Comparison of ENCODE assay signal across 8 mouse cellular contexts in genomic region chrX:152001737-152002710, GRCm38 (mm10). TPM values are rescaled to one million over a fixed set of nuclear protein-coding genes. Genes with fewer than 3 reads are reported as not detected.
DNase-seq lines count a peak whose midpoint lies in the region; ATAC-seq and TF ChIP-seq lines count a peak whose summit lies in the region.

Gene Hsd17b10, plus strand, starts transcription at chrX:152001845.

- peak; percentile 99 for ATAC-seq in hindbrain, embryonic 16.5 days
- peak; percentile 99 for ATAC-seq in megakaryocyte, adult 5-6 weeks (ENCODE audit: poor library complexity, severe bottlenecking)

- H3K4me3 ChIP-seq in hindbrain, embryonic 16.5 days (ENCODE audit: low read length): peak within 1 kb of the TSS; percentile 53
- peak within 1 kb of the TSS; percentile 50 for H3K4me3 ChIP-seq in left cerebral cortex, adult 2 months

- peak within 1 kb of the TSS; percentile 54; the same call in 1 of the 2 replicates for H3K27ac ChIP-seq in hindbrain, embryonic 16.5 days (ENCODE audit: low read depth, low read length)
- peak within 1 kb of the TSS; percentile 64 for H3K27ac ChIP-seq in left cerebral cortex, adult 2 months

- 19% methylated on average over 39 of the region's 41 CpGs for WGBS in hindbrain, embryonic 16.5 days

- H3K4me1 ChIP-seq in hindbrain, embryonic 16.5 days (ENCODE audit: control insufficient read depth, insufficient read depth, low read depth, low read length): 0 out of 2 replicates have a peak, but pooled peaks cover 2% of the 10 kb centered on the region

- H3K4me2 ChIP-seq in hindbrain, embryonic 16.5 days (ENCODE audit: low read length): peak within 1 kb of the TSS; percentile 59

- intact Hi-C loops in left cerebral cortex, adult 2 months (cut with DNase I): loop anchor here (5.0 kb wide), 2 partner anchors 145 to 480 kb away; partner anchors contain the start of gene Phf8

- peak within 1 kb of the TSS; percentile 61 for H3K9ac ChIP-seq in hindbrain, embryonic 16.5 days (ENCODE audit: low read depth, low read length)

- peaks cover 12% of the 10 kb centered on the region for H3K27me3 ChIP-seq in hindbrain, embryonic 16.5 days (replicated peaks; ENCODE audit: control insufficient read depth, insufficient read depth, low read length)

- no peak; the same call in 1 of the 2 replicates for TF ChIP-seq CTCF in left cerebral cortex, adult 2 months (IDR thresholded peaks at IDR 0.05)

- peak; percentile 69 for DNase-seq in T-cell, adult 2 months (ENCODE audit: low spot score)
- DNase-seq in cerebellum, postnatal 36 days: peak; percentile 69 to 83
- peak; percentile 85 for DNase-seq in gastrocnemius, adult 18-20 months (ENCODE audit: low spot score)
- peak; percentile 65 to 79 for DNase-seq in left cerebral cortex, adult 2 months (ENCODE audit: extremely low spot score in 1 of 2, low spot score in 2 of 2)
- DNase-seq in right cerebral cortex, adult 2 months (ENCODE audit: low spot score in 2 of 2): peak; percentile 75 to 78
- peak; percentile 85 for DNase-seq in urinary bladder, postnatal 14 days (ENCODE audit: low spot score)

- no peaks in the 10 kb centered on the region for H3K36me3 ChIP-seq in hindbrain, embryonic 16.5 days (ENCODE audit: control insufficient read depth, insufficient read depth, low read length)

- H3K9me3 ChIP-seq in hindbrain, embryonic 16.5 days (ENCODE audit: control insufficient read depth, low read length): no peaks in the 10 kb centered on the region

RNA-seq across cellular contexts. Expression of gene Hsd17b10, which starts in this region (rescaled TPM):
- 100 to 1,000 TPM in 1 of 2 experiments, 10 to 100 TPM in 1; 87.1 to 105 TPM for total RNA-seq in gastrocnemius, adult 18-20 months (2021)
- 122 and 137 TPM in 2 replicates for polyA plus RNA-seq in hindbrain, embryonic 16.5 days (2015; fragmentation: Nextera tagmentation; extraction: Ambion mirVana)
- 10 to 100 TPM; 35.3 to 46.5 TPM for total RNA-seq in left cerebral cortex, adult 2 months (2021)
- 106 and 108 TPM in 2 replicates for total RNA-seq in megakaryocyte, adult 5-6 weeks (2015)
- 71.6 and 78.5 TPM in 2 replicates for total RNA-seq in megakaryocyte, adult 5-6 weeks (2017)

Comparison
In these comparisons a context has a peak if more than half of its experiments do, and no peak if none do; other contexts are left out.
1. Peak in every context shown above with its lines: DNase-seq, ATAC-seq, H3K4me3 ChIP-seq and H3K27ac ChIP-seq.